Mouse (Mus musculus): ENCODE measurements around the gene Rgs7bp. TPM values are rescaled to one million over a fixed set of nuclear protein-coding genes. Genes with fewer than 3 reads are reported as not detected.

Rgs7bp gene
- total and polyA plus RNA-seq, 3 experiments = not detected

- Histone ChIP-seq H3K79me2 (ENCODE audit: control insufficient read depth, insufficient read depth, low read length, poor library complexity) (no peaks in the 10 kb centered on the region), H3K9ac (ENCODE audit: control insufficient read depth, low read depth, low read length, poor library complexity, severe bottlenecking) (no peak overlapping the region), H3K27ac (ENCODE audit: control insufficient read depth, low read depth, low read length) (no peak overlapping the region), H3K9me3 (replicated peaks; ENCODE audit: insufficient read depth, low read length) (no peaks in the 10 kb centered on the region), H3K27me3 (ENCODE audit: control insufficient read depth in 1 of 2, insufficient read depth in 2 of 2, low read length in 2 of 2) (no peaks in the 10 kb centered on the region), H3K4me1 (ENCODE audit: control insufficient read depth in 1 of 2, insufficient read depth in 2 of 2, low read length in 2 of 2) (no peaks in the 10 kb centered on the region), H3K4me3 (ENCODE audit: control insufficient read depth in 1 of 2, insufficient read depth in 1 of 2, low read depth in 2 of 2, low read length in 2 of 2) (no peak overlapping the region), H3K36me3 (ENCODE audit: control insufficient read depth in 1 of 2, insufficient read depth in 2 of 2, low read length in 2 of 2) (no peaks in the 10 kb centered on the region)
- TF ChIP-seq CHD2 (IDR thresholded peaks at IDR 0.05; ENCODE audit: low read length) (no peak), GATA1 (IDR thresholded peaks at IDR 0.05; ENCODE audit: low read depth, low read length) (no peak), EP300 (IDR thresholded peaks at IDR 0.05; ENCODE audit: low read depth in 1 of 2, low read length in 2 of 2) (no peak), TBP (IDR thresholded peaks at IDR 0.05; ENCODE audit: low read depth, low read length) (no peak), MAZ (IDR thresholded peaks at IDR 0.05; ENCODE audit: low read depth, low read length) (no peak)
- no peak for DNase-seq (ENCODE audit: low read depth, low spot score)
Observed at GRCm38 (mm10) chr13:104931635-104932532, 122.8 kb downstream of the Rgs7bp start.

GRCm38 (mm10) chr13:104930814-104931213 lies 123.9 kb downstream of the Rgs7bp start:
- Histone ChIP-seq H3K27ac (ENCODE audit: control insufficient read depth, low read depth, low read length) (no peak overlapping the region), H3K9me3 (replicated peaks; ENCODE audit: insufficient read depth, low read length) (no peaks in the 10 kb centered on the region), H3K9ac (ENCODE audit: control insufficient read depth, low read depth, low read length, poor library complexity, severe bottlenecking) (no peak overlapping the region), H3K36me3 (ENCODE audit: control insufficient read depth in 1 of 2, insufficient read depth in 2 of 2, low read length in 2 of 2) (no peaks in the 10 kb centered on the region), H3K4me3 (ENCODE audit: control insufficient read depth in 1 of 2, insufficient read depth in 1 of 2, low read depth in 2 of 2, low read length in 2 of 2) (no peak overlapping the region), H3K4me1 (ENCODE audit: control insufficient read depth in 1 of 2, insufficient read depth in 2 of 2, low read length in 2 of 2) (no peaks in the 10 kb centered on the region), H3K79me2 (ENCODE audit: control insufficient read depth, insufficient read depth, low read length, poor library complexity) (no peaks in the 10 kb centered on the region), H3K27me3 (ENCODE audit: control insufficient read depth in 1 of 2, insufficient read depth in 2 of 2, low read length in 2 of 2) (no peaks in the 10 kb centered on the region)
- TF ChIP-seq GABPA (IDR thresholded peaks at IDR 0.05; ENCODE audit: low read depth, low read length) (no peak), SIN3A (IDR thresholded peaks at IDR 0.05; ENCODE audit: low read length) (no peak), GATA1 (IDR thresholded peaks at IDR 0.05; ENCODE audit: low read depth, low read length) (no peak), MEF2A (IDR thresholded peaks at IDR 0.05; ENCODE audit: extremely low read depth, insufficient replicate concordance, low read depth, low read length, poor library complexity, severe bottlenecking) (no peak), ELF1 (IDR thresholded peaks at IDR 0.05; ENCODE audit: low read depth, low read length) (no peak), NRF1 (IDR thresholded peaks at IDR 0.05; ENCODE audit: insufficient read depth, low read depth, low read length, poor library complexity, severe bottlenecking) (no peak), POLR2A (IDR thresholded peaks at IDR 0.05; ENCODE audit: control insufficient read depth in 1 of 2, insufficient read depth in 1 of 2, low read depth in 1 of 2, low read length in 2 of 2, poor library complexity in 1 of 2) (no peak), JUND (IDR thresholded peaks at IDR 0.05; ENCODE audit: low read depth, low read length) (no peak), USF1 (IDR thresholded peaks at IDR 0.05; ENCODE audit: low read depth, low read length) (no peak)
- DNase-seq (ENCODE audit: low read depth, low spot score) = no peak

- peak; percentile 47 for DNase-seq (ENCODE audit: low read depth, low spot score)
- H3K27me3 ChIP-seq (ENCODE audit: control insufficient read depth in 1 of 2, insufficient read depth in 2 of 2, low read length in 2 of 2) = no peaks in the 10 kb centered on the region
- no peaks in the 10 kb centered on the region for H3K79me2 ChIP-seq (ENCODE audit: control insufficient read depth, insufficient read depth, low read length, poor library complexity)
- no peak overlapping the region for H3K27ac ChIP-seq (ENCODE audit: control insufficient read depth, low read depth, low read length)
- H3K9me3 ChIP-seq (replicated peaks; ENCODE audit: insufficient read depth, low read length) = no peaks in the 10 kb centered on the region
- no peak for TF ChIP-seq BHLHE40 (IDR thresholded peaks at IDR 0.05; ENCODE audit: borderline replicate concordance, low read depth, low read length)
- no peak for TF ChIP-seq CHD1 (IDR thresholded peaks at IDR 0.05; ENCODE audit: low read depth, low read length)
- TF ChIP-seq RAD21 (IDR thresholded peaks at IDR 0.05; ENCODE audit: low read depth, low read length) = peak; percentile 40
- TF ChIP-seq SMC3 (IDR thresholded peaks at IDR 0.05; ENCODE audit: low read depth, low read length) = peak; percentile 70
- no peak for TF ChIP-seq POLR2AphosphoS5 (IDR thresholded peaks at IDR 0.05; ENCODE audit: borderline replicate concordance, low read depth, low read length)
- no peak for TF ChIP-seq KAT2A (conservative IDR thresholded peaks at IDR 0.05; ENCODE audit: low read depth, low read length)
- TF ChIP-seq JUND (IDR thresholded peaks at IDR 0.05; ENCODE audit: low read depth, low read length) = no peak
- no peak for TF ChIP-seq MAZ (IDR thresholded peaks at IDR 0.05; ENCODE audit: low read depth, low read length)
- no peak for TF ChIP-seq E2F4 (IDR thresholded peaks at IDR 0.05; ENCODE audit: borderline replicate concordance, low read depth, low read length)
- TF ChIP-seq MYC (IDR thresholded peaks at IDR 0.05; ENCODE audit: low read depth, low read length) = no peak
- TF ChIP-seq CTCF (IDR thresholded peaks at IDR 0.05 in 2 of 3, conservative IDR thresholded peaks at IDR 0.05 in 1 of 3; ENCODE audit: control insufficient read depth in 1 of 3, insufficient read depth in 1 of 3, low read depth in 2 of 3, low read length in 3 of 3, poor library complexity in 1 of 3, severe bottlenecking in 1 of 3) = peak; percentile 66 to 75 (median 71)
- no peak overlapping the region for H3K4me3 ChIP-seq (ENCODE audit: control insufficient read depth in 1 of 2, insufficient read depth in 1 of 2, low read depth in 2 of 2, low read length in 2 of 2)
- H3K4me1 ChIP-seq (ENCODE audit: control insufficient read depth in 1 of 2, insufficient read depth in 2 of 2, low read length in 2 of 2) = no peaks in the 10 kb centered on the region
- H3K36me3 ChIP-seq (ENCODE audit: control insufficient read depth in 1 of 2, insufficient read depth in 2 of 2, low read length in 2 of 2) = no peaks in the 10 kb centered on the region
- no peak overlapping the region for H3K9ac ChIP-seq (ENCODE audit: control insufficient read depth, low read depth, low read length, poor library complexity, severe bottlenecking)
Observed at GRCm38 (mm10) chr13:104918663-104919062, 136.1 kb downstream of the Rgs7bp start.

Data from MEL (cell line).